Mouse (Mus musculus) spleen, postnatal 0 days (tissue): ENCODE data around the gene Gtf2a1l. TPM values are rescaled to one million over a fixed set of nuclear protein-coding genes. Genes with fewer than 3 reads are reported as not detected.

ENCODE experiments used
- polyA plus RNA-seq: library from polyadenylated mRNA; unstranded; fragments of >200 nt; fragmentation: Nextera tagmentation; extraction: Ambion mirVana; gene quantifications from 2 replicates; pipeline ENCODE4 v1.2.1, GENCODE M21; 2015

The Gtf2a1l gene
- not detected in 2 replicates for polyA plus RNA-seq

GRCm38 (mm10) chr17:88668452-88668851 lies at the start of gene Gtf2a1l:
TSS of gene Gtf2a1l (plus strand) at chr17:88668660.

Other genes starting within 250 kb of the Gtf2a1l start
- gene Foxn2, start 227.9 kb upstream of the Gtf2a1l start, polyA plus RNA-seq: 13.4 and 15.1 TPM in 2 replicates
- 10.2 and 14.1 TPM in 2 replicates for gene Ppp1r21, start 138.5 kb upstream of the Gtf2a1l start, polyA plus RNA-seq
- gene Ston1, start 71.0 kb upstream of the Gtf2a1l start, polyA plus RNA-seq: 2.9 and 3.2 TPM in 2 replicates
- gene Lhcgr, start 123.3 kb downstream of the Gtf2a1l start, polyA plus RNA-seq: not detected in 2 replicates